Comparison of ENCODE assay signal across 8 mouse cellular contexts in the genomic region with DNA sequence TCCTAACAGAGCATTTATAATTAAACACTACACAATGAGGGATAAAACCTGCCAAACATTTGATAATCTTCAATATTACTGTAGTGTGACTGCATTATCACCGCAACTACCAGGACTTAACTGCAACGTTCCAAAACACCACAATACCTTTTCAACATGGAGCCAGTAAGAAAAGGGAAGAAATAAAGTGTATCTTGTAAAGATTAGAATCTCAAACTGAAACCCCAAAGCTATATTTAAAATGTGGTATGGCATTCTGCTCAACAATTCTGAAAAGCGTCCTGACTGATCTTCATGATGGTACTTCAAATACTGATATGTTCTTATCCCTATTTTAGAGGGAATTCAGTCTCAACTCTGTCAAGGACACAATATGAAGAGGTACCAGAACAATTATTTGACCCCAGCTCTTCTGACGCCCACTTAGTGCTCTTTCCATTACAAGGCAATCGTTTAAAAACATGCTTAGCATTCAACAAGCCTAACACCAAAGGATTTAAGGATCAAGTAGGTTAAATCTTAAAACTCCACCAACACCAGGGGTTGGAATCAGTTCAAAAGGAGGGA. TPM values are rescaled to one million over a fixed set of nuclear protein-coding genes. Genes with fewer than 3 reads are reported as not detected.
A peak's percentile ranks its signal among the peaks of the same experiment; 100 is the strongest.
DNase-seq lines count a peak whose midpoint lies in the region; ATAC-seq and TF ChIP-seq lines count a peak whose summit lies in the region.

No protein-coding gene starts in this region.

- DNase-seq in cerebellum, adult 9-10 months = peak; percentile 54
- no peak for DNase-seq in cerebellum, adult 9-11 months
- DNase-seq in lung, adult 18-20 months = no peak
- DNase-seq in limb, embryonic 14.5 days (ENCODE audit: low spot score) = no peak
- DNase-seq in spleen, postnatal 10 days (ENCODE audit: low spot score in 2 of 2) = no peak
- DNase-seq in layer of hippocampus, postnatal 36 days = no peak

- TF ChIP-seq POLR2A in limb, embryonic 14.5 days (IDR thresholded peaks at IDR 0.05; ENCODE audit: borderline replicate concordance, extremely low read depth, insufficient read depth, insufficient read length) = no peak

- no peaks in the 10 kb centered on the region for H3K27me3 ChIP-seq in lung, embryonic 15.5 days
- peaks cover 7% of the 10 kb centered on the region; the same call in 1 of the 2 replicates for H3K27me3 ChIP-seq in limb, embryonic 14.5 days (ENCODE audit: control insufficient read depth, insufficient read depth, low read length)
- H3K27me3 ChIP-seq in stomach, embryonic 15.5 days (replicated peaks) = no peaks in the 10 kb centered on the region

- peak overlapping the region; percentile 87 for H3K4me3 ChIP-seq in lung, embryonic 15.5 days
- H3K4me3 ChIP-seq in limb, embryonic 14.5 days (replicated peaks; ENCODE audit: low read length) = peak overlapping the region; percentile 72
- peak overlapping the region; percentile 81 for H3K4me3 ChIP-seq in stomach, embryonic 15.5 days (replicated peaks)

- H3K27ac ChIP-seq in lung, embryonic 15.5 days = 0 out of 2 replicates have a peak overlapping the region, but pooled peaks have one; percentile 11
- H3K27ac ChIP-seq in limb, embryonic 14.5 days (replicated peaks; ENCODE audit: low read depth, low read length) = no peak overlapping the region
- H3K27ac ChIP-seq in stomach, embryonic 15.5 days = no peak overlapping the region

- H3K4me1 ChIP-seq in lung, embryonic 15.5 days = peaks cover 34% of the 10 kb centered on the region
- H3K4me1 ChIP-seq in limb, embryonic 14.5 days (ENCODE audit: control insufficient read depth, insufficient read depth, low read length) = peaks cover 17% of the 10 kb centered on the region
- peaks cover 15% of the 10 kb centered on the region; the same call in 1 of the 2 replicates for H3K4me1 ChIP-seq in stomach, embryonic 15.5 days

- peak overlapping the region; percentile 87 for H3K4me2 ChIP-seq in lung, embryonic 15.5 days
- H3K4me2 ChIP-seq in limb, embryonic 14.5 days (replicated peaks; ENCODE audit: low read depth, low read length, severe bottlenecking) = peak overlapping the region; percentile 90
- H3K4me2 ChIP-seq in stomach, embryonic 15.5 days = peak overlapping the region; percentile 88

- no peaks in the 10 kb centered on the region for H3K36me3 ChIP-seq in lung, embryonic 15.5 days
- no peaks in the 10 kb centered on the region for H3K36me3 ChIP-seq in limb, embryonic 14.5 days (ENCODE audit: control insufficient read depth, insufficient read depth, low read length)
- no peaks in the 10 kb centered on the region for H3K36me3 ChIP-seq in stomach, embryonic 15.5 days

- no peaks in the 10 kb centered on the region for H3K9me3 ChIP-seq in lung, embryonic 15.5 days
- no peaks in the 10 kb centered on the region for H3K9me3 ChIP-seq in limb, embryonic 14.5 days (ENCODE audit: control insufficient read depth, low read length)
- no peaks in the 10 kb centered on the region for H3K9me3 ChIP-seq in stomach, embryonic 15.5 days

- 31% methylated on average over 5 of the region's 5 CpGs for WGBS in lung, embryonic 15.5 days
- WGBS in limb, embryonic 14.5 days = 52% methylated on average over 5 of the region's 5 CpGs
- WGBS in stomach, embryonic 15.5 days = 40% methylated on average over 5 of the region's 5 CpGs

- no peak for ATAC-seq in lung, embryonic 15.5 days (ENCODE audit: borderline replicate concordance, extremely low read depth, low FRiP score, low TSS enrichment)
- no peak for ATAC-seq in limb, embryonic 14.5 days (ENCODE audit: low FRiP score, low read depth)
- ATAC-seq in stomach, embryonic 15.5 days (ENCODE audit: insufficient read depth, low FRiP score, low read depth) = no peak

- H3K9ac ChIP-seq in lung, embryonic 15.5 days = 0 out of 2 replicates have a peak overlapping the region, but pooled peaks have one; percentile 75
- 0 out of 2 replicates have a peak overlapping the region, but pooled peaks have one; percentile 7 for H3K9ac ChIP-seq in limb, embryonic 14.5 days (ENCODE audit: low read depth, low read length, severe bottlenecking)
- no peak overlapping the region for H3K9ac ChIP-seq in stomach, embryonic 15.5 days

RNA-seq across cellular contexts. Expression of gene Ppp1r13b, which starts 1.5 kb away (rescaled TPM):
- polyA plus RNA-seq in lung, embryonic 15.5 days (2015; fragmentation: Nextera tagmentation; extraction: Ambion mirVana) = 23.1 and 25.6 TPM in 2 replicates
- 16.8 and 18.5 TPM in 2 replicates for polyA plus RNA-seq in limb, embryonic 14.5 days (2012; rRNA removed)
- 17.3 and 19.4 TPM in 2 replicates for polyA plus RNA-seq in limb, embryonic 14.5 days (2014; fragmentation: Nextera tagmentation; extraction: Ambion mirVana)
- polyA plus RNA-seq in stomach, embryonic 15.5 days (2015; fragmentation: Nextera tagmentation; extraction: Ambion mirVana) = 22.8 and 22.9 TPM in 2 replicates
- total RNA-seq in layer of hippocampus, postnatal 36 days (2021) = 100 to 1,000 TPM in 1 of 2 experiments, 10 to 100 TPM in 1; 92.0 to 104 TPM
